Mouse (Mus musculus): ENCODE data around the gene Gm9837. TPM values are rescaled to one million over a fixed set of nuclear protein-coding genes. Genes with fewer than 3 reads are reported as not detected.

Gene Gm9837
- polyA plus RNA-seq, 1 experiment from 2014 or later, result not detected

DNA sequence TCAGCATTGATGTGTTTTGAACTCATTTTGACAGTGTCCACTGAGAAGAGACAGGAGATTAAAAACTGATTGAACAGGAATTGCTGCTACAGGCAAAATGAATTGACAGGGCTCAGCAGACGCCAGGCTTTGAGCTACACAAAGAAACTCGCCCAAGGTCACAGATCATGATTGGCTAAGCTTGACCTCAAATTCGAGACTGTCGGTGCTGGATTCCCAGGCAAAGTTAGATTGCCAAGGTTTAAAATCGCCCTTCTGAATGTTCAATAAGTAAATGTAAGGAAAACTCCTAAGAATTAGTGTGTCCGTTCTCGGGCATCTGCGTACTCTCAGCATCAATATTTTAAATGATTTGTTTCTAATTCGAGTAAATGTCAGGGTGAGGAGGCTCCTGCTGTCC lies 19.1 kb upstream of the Gm9837 start:
- H3K9ac ChIP-seq, result no peak overlapping the region
- no peak overlapping the region for H3K27ac ChIP-seq
- 60% methylated on average over 9 of the region's 9 CpGs for WGBS
- H3K9me3 ChIP-seq (ENCODE audit: control insufficient read depth, low read length), result no peaks in the 10 kb centered on the region
- H3K4me2 ChIP-seq (replicated peaks), result no peak overlapping the region
- H3K4me3 ChIP-seq (replicated peaks; ENCODE audit: low read length), result no peak overlapping the region
- no peak for ATAC-seq (ENCODE audit: low FRiP score)
- peaks cover 12% of the 10 kb centered on the region; the same call in 1 of the 2 replicates for H3K4me1 ChIP-seq (replicated peaks; ENCODE audit: control insufficient read depth, insufficient read depth, low read length)
- peaks cover 27% of the 10 kb centered on the region for H3K27me3 ChIP-seq (ENCODE audit: control insufficient read depth, insufficient read depth, low read length)
- no peak for DNase-seq (ENCODE audit: low spot score)
- no peaks in the 10 kb centered on the region for H3K36me3 ChIP-seq (replicated peaks; ENCODE audit: control insufficient read depth, insufficient read depth)

DNA sequence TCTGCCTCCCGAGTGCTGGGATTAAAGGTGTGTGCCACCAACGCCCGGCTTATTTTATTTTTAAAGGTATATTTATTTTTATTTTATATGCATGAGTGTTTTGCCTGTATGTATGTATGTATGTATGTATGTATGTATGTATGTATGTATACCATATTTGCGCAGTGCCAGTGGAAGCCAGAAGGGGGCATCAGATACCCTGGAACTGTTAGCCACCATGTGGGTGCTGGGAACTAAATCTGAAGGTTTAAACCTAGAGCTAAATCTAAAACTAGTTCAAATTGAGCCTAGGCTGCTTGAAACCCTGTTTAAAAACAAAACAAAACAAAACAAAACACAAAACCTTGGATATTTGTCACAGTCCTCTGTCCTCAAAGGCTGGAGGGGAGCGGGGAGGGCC lies 18.7 kb upstream of the Gm9837 start:
- DNase-seq (ENCODE audit: low spot score) (no peak), ATAC-seq (ENCODE audit: low FRiP score) (no peak)
- Histone ChIP-seq H3K4me1 (replicated peaks; ENCODE audit: control insufficient read depth, insufficient read depth, low read length) (peaks cover 12% of the 10 kb centered on the region; the same call in 1 of the 2 replicates), H3K9me3 (ENCODE audit: control insufficient read depth, low read length) (no peaks in the 10 kb centered on the region), H3K9ac (no peak overlapping the region), H3K4me3 (replicated peaks; ENCODE audit: low read length) (no peak overlapping the region), H3K27ac (no peak overlapping the region), H3K36me3 (replicated peaks; ENCODE audit: control insufficient read depth, insufficient read depth) (no peaks in the 10 kb centered on the region), H3K27me3 (ENCODE audit: control insufficient read depth, insufficient read depth, low read length) (peaks cover 27% of the 10 kb centered on the region), H3K4me2 (replicated peaks) (no peak overlapping the region)
- WGBS, result 93% methylated on average over 5 of the region's 5 CpGs

DNA sequence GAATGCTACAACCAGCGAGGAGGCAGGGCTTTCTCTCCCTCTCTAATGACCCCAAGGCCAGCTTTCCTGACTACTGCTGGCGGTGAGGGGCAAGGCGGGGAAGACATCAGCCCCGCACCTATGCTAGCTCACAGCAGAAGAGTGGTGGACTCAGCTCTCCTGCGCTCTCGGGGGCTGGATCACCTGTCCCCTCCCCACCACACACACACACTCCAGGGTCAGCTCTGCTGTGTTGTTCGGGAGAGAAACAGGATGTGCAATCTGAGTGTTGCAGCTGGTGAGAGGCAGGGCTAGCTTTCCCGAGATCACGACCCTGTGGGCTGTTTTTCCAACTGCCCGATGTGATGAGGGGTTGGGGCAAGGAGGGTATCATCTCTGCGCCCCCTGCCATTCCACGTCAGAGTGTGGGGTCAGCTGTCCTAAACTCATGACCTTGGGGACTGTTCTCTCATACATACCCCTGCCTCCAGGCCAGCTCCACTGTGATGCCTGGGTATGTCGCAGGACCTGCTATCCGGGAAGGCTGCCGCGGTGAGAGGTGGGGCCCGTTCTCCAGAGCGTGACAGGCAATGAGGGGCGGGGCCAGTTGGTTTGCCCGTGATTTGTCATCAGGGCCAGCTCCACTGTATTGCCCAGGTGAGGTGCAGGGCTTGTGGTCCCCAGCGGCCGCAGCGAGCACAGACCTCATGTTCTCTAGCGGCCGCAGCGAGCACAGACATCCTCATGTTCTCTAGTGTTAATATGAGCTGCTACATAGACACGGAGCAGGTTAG lies 16.7 kb upstream of the Gm9837 start:
- peaks cover 9% of the 10 kb centered on the region; the same call in 1 of the 2 replicates for H3K4me1 ChIP-seq (replicated peaks; ENCODE audit: control insufficient read depth, insufficient read depth, low read length)
- peak overlapping the region; percentile 14 for H3K4me3 ChIP-seq (replicated peaks; ENCODE audit: low read length)
- H3K9ac ChIP-seq, result 0 out of 2 replicates have a peak overlapping the region, but pooled peaks have one; percentile 16
- H3K9me3 ChIP-seq (ENCODE audit: control insufficient read depth, low read length), result no peaks in the 10 kb centered on the region
- WGBS, result 16% methylated on average over 27 of the region's 27 CpGs
- H3K27me3 ChIP-seq (ENCODE audit: control insufficient read depth, insufficient read depth, low read length), result peaks cover 39% of the 10 kb centered on the region
- peak; percentile 40 for ATAC-seq (ENCODE audit: low FRiP score)
- H3K4me2 ChIP-seq (replicated peaks), result peak overlapping the region; percentile 46
- H3K27ac ChIP-seq, result no peak overlapping the region
- no peaks in the 10 kb centered on the region for H3K36me3 ChIP-seq (replicated peaks; ENCODE audit: control insufficient read depth, insufficient read depth)
- DNase-seq (ENCODE audit: low spot score), result no peak

DNA sequence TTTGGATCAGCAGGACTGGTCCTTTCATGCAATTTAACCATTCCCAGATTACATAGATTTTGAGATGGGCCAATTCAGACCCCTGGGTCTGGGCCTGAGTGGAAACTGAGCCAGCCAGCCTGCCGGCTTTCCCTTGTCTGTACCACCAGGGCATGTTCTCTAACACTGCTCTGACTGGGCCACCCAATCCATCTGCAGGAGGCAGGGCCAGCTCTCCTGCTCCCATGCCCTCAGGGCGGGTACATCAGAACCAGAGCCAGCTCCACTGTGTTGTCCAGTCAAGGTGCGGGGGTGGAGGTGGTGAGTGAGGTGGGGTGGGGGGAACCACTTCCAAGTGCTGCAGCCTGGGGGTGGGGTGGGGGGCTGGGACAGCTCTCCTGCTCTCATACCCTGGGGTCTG lies 16.1 kb upstream of the Gm9837 start:
- ATAC-seq (ENCODE audit: low FRiP score) (no peak), DNase-seq (ENCODE audit: low spot score) (no peak)
- H3K9me3 ChIP-seq (ENCODE audit: control insufficient read depth, low read length), result no peaks in the 10 kb centered on the region
- no peak overlapping the region for H3K27ac ChIP-seq
- peaks cover 45% of the 10 kb centered on the region for H3K27me3 ChIP-seq (ENCODE audit: control insufficient read depth, insufficient read depth, low read length)
- no peak overlapping the region for H3K4me3 ChIP-seq (replicated peaks; ENCODE audit: low read length)
- no peak overlapping the region for H3K9ac ChIP-seq
- WGBS, result 74% methylated on average over 3 of the region's 3 CpGs
- H3K4me2 ChIP-seq (replicated peaks), result no peak overlapping the region
- peaks cover 6% of the 10 kb centered on the region; the same call in 1 of the 2 replicates for H3K4me1 ChIP-seq (replicated peaks; ENCODE audit: control insufficient read depth, insufficient read depth, low read length)
- H3K36me3 ChIP-seq (replicated peaks; ENCODE audit: control insufficient read depth, insufficient read depth), result no peaks in the 10 kb centered on the region

DNA sequence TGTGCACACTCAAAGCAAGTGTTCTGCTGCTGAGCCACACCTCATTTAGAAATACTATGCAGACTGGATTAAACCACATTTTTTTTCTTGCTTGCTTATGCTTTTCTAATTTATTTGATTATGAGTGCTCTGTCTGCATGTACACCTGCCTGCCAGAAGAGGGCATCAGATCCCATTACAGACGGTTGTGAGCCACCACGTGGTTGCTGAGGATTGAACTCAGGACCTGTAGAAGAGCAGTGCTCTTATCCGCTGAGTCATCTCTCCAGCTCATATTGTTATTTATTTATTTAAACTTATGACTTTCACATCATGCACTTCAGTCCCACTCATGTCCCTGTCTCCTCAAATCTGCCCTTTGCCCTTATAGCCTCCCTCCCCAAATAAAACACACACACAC lies 15.4 kb upstream of the Gm9837 start:
- no peaks in the 10 kb centered on the region for H3K36me3 ChIP-seq (replicated peaks; ENCODE audit: control insufficient read depth, insufficient read depth)
- H3K4me2 ChIP-seq (replicated peaks), result no peak overlapping the region
- no peak overlapping the region for H3K9ac ChIP-seq
- peaks cover 6% of the 10 kb centered on the region; the same call in 1 of the 2 replicates for H3K4me1 ChIP-seq (replicated peaks; ENCODE audit: control insufficient read depth, insufficient read depth, low read length)
- no peak overlapping the region for H3K4me3 ChIP-seq (replicated peaks; ENCODE audit: low read length)
- WGBS, result 47% methylated on average over 3 of the region's 3 CpGs
- peaks cover 52% of the 10 kb centered on the region for H3K27me3 ChIP-seq (ENCODE audit: control insufficient read depth, insufficient read depth, low read length)
- no peak for ATAC-seq (ENCODE audit: low FRiP score)
- no peak overlapping the region for H3K27ac ChIP-seq
- no peak for DNase-seq (ENCODE audit: low spot score)
- no peaks in the 10 kb centered on the region for H3K9me3 ChIP-seq (ENCODE audit: control insufficient read depth, low read length)

DNA sequence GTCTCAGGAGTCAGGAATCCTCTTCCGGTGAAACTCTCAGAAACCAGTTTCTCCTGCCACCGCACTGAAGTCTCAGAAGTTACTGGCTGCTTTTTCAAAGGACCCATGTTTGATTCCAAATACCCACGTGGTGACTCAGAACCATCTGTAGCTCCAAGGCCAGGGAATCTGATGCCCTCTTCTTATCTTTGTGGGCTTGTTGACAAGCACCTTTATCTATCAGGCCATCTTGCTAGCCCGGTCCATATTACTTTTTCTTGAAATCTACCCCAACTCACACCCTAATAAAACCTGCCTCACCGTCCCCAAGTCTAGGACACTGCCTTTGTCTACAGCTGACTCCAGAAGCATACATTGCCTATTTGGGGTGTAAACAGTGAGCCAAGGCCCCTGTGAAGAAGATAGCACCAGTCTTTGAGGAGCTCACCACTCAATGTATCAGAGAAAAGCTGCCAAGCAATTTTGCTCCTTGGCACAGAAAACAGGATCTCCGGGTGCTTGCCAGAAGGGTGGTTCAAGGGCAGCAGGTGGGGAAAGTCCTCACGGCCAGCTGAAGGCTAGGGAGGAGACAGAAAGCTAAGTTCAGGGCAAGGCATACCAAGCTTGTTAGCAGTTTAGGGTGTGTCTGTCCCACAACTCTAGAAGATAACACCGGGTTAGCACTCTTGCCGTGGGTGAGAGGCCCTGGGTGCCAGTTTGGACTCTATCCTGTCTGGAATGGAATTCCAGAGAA lies 13.0 kb upstream of the Gm9837 start:
- H3K4me2 ChIP-seq (replicated peaks), result no peak overlapping the region
- DNase-seq (ENCODE audit: low spot score) (no peak), ATAC-seq (ENCODE audit: low FRiP score) (no peak)
- H3K27me3 ChIP-seq (ENCODE audit: control insufficient read depth, insufficient read depth, low read length), result peaks cover 74% of the 10 kb centered on the region
- WGBS, result 80% methylated on average over 9 of the region's 9 CpGs
- no peaks in the 10 kb centered on the region for H3K9me3 ChIP-seq (ENCODE audit: control insufficient read depth, low read length)
- H3K4me3 ChIP-seq (replicated peaks; ENCODE audit: low read length), result no peak overlapping the region
- H3K36me3 ChIP-seq (replicated peaks; ENCODE audit: control insufficient read depth, insufficient read depth), result no peaks in the 10 kb centered on the region
- no peak overlapping the region for H3K9ac ChIP-seq
- peaks cover 24% of the 10 kb centered on the region for H3K4me1 ChIP-seq (replicated peaks; ENCODE audit: control insufficient read depth, insufficient read depth, low read length)
- H3K27ac ChIP-seq, result no peak overlapping the region

DNA sequence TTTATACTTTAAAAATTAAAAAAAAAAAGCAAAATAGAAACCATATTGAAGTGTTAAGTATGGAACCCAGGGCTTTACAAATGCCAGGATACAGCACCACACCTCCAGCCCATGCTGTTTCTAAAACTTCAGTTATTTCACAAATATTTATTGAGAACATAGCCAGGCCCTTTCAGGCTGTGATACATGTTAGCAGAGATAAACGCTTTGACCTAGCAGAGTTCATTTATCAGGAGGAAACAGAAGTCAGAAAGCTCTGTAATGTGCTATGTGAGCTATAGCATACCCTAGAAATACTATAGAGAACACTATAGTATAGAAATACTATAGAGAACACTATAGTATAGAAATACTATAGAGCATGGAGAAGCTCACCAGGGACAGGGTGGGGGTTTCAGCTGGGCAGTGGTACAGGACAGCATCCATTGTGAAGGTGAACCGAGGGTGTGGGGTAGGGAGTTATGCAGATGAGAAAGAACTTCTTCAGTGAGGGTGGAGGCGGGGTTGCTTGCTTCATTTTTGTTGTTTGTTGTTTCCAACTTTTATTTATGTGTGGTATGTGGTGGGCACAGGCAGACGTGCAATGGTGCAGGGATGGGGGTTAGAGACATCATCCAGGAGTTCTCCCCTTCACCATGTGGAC lies 10.9 kb upstream of the Gm9837 start:
- Histone ChIP-seq H3K9ac (no peak overlapping the region), H3K27me3 (ENCODE audit: control insufficient read depth, insufficient read depth, low read length) (peaks cover 71% of the 10 kb centered on the region)
- no peak for DNase-seq (ENCODE audit: low spot score)

DNA sequence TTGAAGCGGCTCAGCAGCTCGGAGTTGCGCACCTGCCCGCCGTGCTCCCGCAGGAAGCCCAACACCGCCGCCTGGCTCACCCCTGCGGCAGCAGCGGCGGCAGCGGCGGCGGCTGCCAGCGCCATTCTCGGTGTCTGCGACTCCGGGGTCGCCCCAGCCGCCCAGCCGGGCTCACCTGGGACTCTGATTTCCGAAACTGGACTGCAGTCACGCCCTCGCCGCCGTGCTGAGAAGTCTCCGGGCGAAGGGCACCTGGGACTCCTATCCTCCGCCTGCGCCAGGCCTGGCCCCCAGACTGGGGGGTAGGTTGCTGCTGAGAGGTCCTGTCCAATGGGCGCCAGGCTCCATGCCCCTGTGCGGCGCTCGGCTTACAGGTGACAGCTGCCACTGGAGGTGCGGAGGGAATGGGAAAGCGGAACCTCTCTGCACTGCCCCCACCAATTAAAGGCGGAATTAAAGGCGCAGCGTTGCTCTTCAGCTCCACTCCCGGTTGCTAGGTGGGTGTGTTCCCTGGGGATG lies 9.6 kb upstream of the Gm9837 start, which contains the start of the genes Gm9945 and Sowaha:
Gene Gm9945 (plus strand): TSS at position 384 of the 519 bp plus-strand sequence.
Gene Sowaha (minus strand): TSS at position 492 of the 519 bp plus-strand sequence.
- peaks cover 67% of the 10 kb centered on the region for H3K27me3 ChIP-seq (ENCODE audit: control insufficient read depth, insufficient read depth, low read length)
- H3K4me3 ChIP-seq (replicated peaks; ENCODE audit: low read length), result peak within 1 kb of the TSS; percentile 41
- H3K36me3 ChIP-seq (replicated peaks; ENCODE audit: control insufficient read depth, insufficient read depth), result no peaks in the 10 kb centered on the region
- no peaks in the 10 kb centered on the region for H3K9me3 ChIP-seq (ENCODE audit: control insufficient read depth, low read length)
- 2% methylated on average over 38 of the region's 40 CpGs for WGBS
- peaks cover 30% of the 10 kb centered on the region for H3K4me1 ChIP-seq (replicated peaks; ENCODE audit: control insufficient read depth, insufficient read depth, low read length)
- ATAC-seq (ENCODE audit: low FRiP score) (peak; percentile 54; the same call in 1 of the 2 replicates), DNase-seq (ENCODE audit: low spot score) (no peak)
- H3K9ac ChIP-seq, result peak within 1 kb of the TSS; percentile 57
- peak within 1 kb of the TSS; percentile 65 for H3K4me2 ChIP-seq (replicated peaks)
- H3K27ac ChIP-seq, result no peak within 1 kb of the TSS

More for the DNA sequence above, 10.9 kb upstream of the Gm9837 start:
- Histone ChIP-seq H3K36me3 (replicated peaks; ENCODE audit: control insufficient read depth, insufficient read depth) (no peaks in the 10 kb centered on the region), H3K4me1 (replicated peaks; ENCODE audit: control insufficient read depth, insufficient read depth, low read length) (peaks cover 20% of the 10 kb centered on the region), H3K4me2 (replicated peaks) (no peak overlapping the region), H3K9me3 (ENCODE audit: control insufficient read depth, low read length) (no peaks in the 10 kb centered on the region), H3K27ac (no peak overlapping the region), H3K4me3 (replicated peaks; ENCODE audit: low read length) (no peak overlapping the region)
- 67% methylated on average over 4 of the region's 4 CpGs for WGBS
- no peak for ATAC-seq (ENCODE audit: low FRiP score)

Data from hindbrain, embryonic 14.5 days (tissue).